Mouse (Mus musculus): ENCODE data around the gene Rtp1. TPM values are rescaled to one million over a fixed set of nuclear protein-coding genes. Genes with fewer than 3 reads are reported as not detected.

The Rtp1 gene
- total RNA-seq, 2 experiments from 2014 or later: 0.23 to 0.25 TPM

DNA sequence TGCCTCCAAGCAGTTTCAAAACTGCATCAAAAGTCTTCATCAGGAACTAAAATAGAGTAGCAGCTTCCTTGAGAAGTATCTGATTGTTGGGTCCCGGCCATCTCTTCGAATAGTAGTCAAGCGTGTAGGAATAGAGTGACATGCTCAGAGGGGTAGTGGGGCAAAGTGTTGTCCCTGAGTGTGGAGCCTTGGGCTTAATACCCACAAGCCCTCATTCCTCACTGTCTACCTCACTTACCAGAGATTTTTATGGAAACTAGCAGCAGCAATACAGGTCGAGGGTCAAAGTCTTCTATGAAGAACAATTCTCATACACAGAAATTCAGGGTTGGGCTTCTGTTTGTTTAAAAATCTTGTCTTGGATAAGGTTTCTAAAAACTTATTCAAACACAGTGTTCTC is 21.9 kb downstream of the Rtp1 start:
- intact Hi-C loops (cut with DNase I): no loop called here
- DNase-seq (ENCODE audit: low spot score in 2 of 2): no peak

DNA sequence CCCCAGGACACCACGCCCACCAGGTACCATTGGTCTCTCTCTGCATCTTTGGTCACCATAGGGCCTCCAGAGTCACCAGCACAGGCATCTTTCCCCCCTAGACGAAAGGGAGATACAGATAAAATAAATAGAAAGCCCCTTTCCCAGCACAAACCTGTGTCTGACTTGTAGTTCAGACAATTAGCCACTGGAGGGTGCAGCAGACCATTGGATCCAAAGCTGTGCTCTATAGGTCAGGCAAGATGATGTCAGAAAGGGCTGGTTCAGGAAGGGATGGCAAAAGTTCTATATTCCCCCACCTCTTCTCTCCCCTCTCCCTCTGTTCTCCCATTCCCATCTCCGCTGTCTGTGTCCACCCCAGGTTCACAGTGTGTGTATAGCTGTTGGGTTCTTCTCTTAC is 23.5 kb downstream of the Rtp1 start:
- peak; percentile 51 to 65 for DNase-seq (ENCODE audit: low spot score in 2 of 2)
- intact Hi-C loops (cut with DNase I): loop anchor here (2.0 kb wide), 2 partner anchors 96 to 446 kb away; no protein-coding TSS in a partner anchor

DNA sequence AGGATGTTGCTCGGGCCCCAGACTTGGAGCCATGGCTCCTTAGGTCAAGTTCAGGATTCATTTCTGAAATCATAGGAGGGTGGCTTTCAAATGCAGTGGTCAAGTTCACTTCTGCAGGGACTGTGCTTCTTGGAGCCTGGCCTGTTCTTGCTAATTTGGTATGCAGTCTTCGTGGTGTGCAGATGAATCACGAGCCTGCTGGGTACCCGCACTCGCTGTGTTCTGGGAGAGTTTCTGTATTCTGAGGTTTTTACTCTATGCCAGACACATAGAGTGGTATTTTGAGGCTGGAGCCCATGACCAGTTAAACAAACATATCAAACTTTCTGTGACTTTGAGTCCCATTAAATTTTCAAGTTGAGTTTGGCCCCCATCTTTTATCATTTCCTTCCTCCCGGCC is 25.4 kb downstream of the Rtp1 start:
- intact Hi-C loops (cut with DNase I): no loop called here
- DNase-seq (ENCODE audit: low spot score in 2 of 2): peak in 1 of 2 experiments; percentile 50

DNA sequence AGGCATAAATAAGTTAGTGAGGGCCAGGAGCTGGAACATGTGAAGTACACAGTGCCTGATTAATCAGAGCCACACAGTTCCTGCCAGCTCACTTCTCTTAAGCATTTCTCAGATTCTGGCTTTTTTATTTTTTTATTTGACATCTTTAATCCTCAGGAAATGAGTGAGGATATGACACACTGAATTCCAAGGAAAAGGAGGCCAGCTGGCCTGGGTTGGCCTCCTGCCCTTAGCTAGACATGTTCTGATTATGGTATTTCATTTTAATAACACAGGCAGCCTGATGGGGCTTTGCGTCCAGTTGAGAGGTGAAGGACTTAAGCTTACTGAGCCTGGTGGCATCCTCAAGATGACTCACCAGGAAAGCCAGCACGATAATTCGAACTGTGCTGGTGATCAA is 27.6 kb downstream of the Rtp1 start:
- DNase-seq (ENCODE audit: low spot score in 2 of 2): no peak
- intact Hi-C loops (cut with DNase I): no loop called here

DNA sequence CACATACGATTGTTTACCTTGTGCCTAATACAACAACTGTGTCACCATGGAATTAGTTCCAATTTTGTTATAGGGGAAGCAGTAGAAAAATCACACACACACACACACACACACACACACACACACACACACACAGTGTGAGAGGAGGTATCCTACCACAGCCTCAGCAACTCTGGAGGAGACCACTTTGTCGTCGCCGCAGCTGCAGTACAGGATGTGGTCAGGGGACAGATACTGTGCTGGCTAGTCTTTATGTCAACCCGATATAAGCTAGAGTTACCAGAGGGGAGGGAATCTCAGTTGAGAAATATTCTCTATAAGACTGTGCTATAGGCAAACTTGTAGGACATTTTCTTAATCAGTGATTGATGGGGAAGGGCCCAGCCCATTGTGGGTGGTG is 28.4 kb downstream of the Rtp1 start:
- intact Hi-C loops (cut with DNase I): no loop called here
- DNase-seq (ENCODE audit: low spot score in 2 of 2): no peak

DNA sequence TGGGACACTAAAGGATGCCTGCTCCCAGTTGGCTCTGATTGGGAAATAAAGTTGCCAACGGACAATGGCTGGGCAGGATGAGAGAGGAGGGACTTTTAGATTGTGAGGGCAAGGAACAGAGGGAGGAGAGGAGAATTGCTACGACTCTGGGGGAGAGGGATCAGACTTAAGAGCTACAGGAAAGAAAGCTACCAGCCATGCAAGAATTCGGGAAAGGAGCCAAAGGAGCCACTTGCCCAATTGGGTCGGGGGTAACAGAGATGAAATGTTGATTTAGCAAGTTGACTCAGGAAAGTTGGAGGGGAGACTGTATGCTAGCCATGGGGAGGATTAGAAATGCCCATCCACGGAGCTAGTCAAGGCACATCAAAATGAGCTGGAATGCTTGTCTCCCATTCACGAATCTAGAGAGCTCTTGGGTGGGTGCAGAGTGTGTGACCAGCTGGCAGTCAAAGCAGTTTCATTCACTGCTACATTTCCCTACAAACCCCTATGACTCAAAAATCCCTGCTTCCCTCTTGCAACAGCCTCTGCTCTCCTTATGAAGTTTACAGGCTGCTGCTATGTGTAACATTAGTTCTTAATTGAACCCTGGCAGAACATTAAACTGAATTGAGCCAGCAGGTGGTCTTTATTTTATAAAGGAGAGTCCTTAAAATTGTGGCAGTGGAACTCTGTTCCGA is 30.1 kb downstream of the Rtp1 start:
- no peak for DNase-seq (ENCODE audit: low spot score in 2 of 2)
- intact Hi-C loops (cut with DNase I): no loop called here

DNA sequence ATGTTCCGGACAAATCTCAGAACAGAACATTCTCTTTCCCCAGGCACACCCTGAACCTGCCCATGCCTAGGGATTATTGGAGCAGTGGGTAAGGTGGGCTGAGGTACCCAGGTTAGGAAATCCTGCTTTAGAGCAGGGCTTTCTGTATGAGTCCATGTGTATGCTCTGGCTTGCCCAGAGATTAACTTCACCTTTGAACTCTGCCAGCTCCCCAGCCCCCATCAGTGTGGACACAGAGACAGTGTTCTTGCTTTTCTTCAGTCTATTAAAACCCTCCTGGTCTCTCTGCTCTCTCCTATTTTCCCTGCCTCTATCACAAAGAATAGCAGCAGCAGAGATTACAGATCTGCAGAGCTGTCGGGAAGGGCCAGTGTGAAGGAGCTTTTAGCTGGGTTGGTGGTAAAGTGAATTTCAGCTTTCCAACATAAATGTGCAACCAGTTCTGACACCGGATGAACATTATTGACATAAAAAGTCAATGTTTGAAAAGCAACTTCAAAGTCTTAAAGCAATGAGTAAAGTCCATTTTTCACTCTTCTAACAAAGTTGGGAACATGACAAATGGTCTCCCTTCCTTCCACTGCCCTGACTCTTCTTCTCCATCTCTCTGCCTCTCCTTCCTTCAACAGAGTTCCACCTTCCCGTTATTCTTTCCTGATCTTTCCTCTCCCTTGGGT is 34.9 kb downstream of the Rtp1 start:
- intact Hi-C loops (cut with DNase I): no loop called here

DNA sequence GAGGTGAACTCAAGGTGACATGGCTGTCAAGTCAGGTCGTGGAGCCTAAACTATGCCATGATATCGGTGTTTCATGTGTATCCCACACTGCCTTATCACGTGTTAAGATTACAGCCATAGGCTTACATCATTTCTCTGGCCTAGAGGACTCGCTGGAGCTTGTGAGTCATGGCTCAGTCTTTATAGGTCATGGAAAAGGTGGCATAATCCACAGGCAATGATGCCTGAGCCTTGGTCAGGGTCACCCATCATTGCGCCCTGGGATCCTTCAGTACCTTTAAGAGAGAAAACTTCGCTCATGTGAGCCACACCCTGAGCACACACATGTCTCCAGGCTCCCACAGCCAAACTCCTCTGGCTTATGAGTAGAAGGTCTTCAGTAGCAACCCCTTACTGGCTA is 42.6 kb downstream of the Rtp1 start:
- intact Hi-C loops (cut with DNase I): no loop called here

More for the DNA sequence above, 34.9 kb downstream of the Rtp1 start:
- DNase-seq (ENCODE audit: low spot score in 2 of 2): no peak

DNA sequence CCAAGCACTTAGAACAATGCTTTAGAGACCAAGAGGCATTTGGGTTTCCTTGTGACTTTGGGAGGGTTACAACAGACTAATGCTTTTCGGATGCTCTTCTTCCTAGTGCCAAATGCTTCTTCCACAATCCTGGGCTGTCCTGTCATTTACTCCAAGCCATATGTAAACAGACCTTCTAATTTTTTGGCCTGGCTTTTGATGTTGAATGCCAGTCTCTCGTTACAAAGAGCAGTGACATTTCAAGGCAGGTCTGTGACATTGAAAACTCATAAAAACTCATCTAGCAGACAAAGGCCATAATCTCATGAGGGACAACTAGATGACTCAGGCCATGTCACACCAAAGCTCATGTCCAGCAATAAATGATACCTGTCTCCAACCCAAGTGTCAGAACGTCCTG is 43.1 kb downstream of the Rtp1 start:
- intact Hi-C loops (cut with DNase I): no loop called here
- no peak for DNase-seq (ENCODE audit: low spot score in 2 of 2)

More for the DNA sequence above, 42.6 kb downstream of the Rtp1 start:
- no peak for DNase-seq (ENCODE audit: low spot score in 2 of 2)

DNA sequence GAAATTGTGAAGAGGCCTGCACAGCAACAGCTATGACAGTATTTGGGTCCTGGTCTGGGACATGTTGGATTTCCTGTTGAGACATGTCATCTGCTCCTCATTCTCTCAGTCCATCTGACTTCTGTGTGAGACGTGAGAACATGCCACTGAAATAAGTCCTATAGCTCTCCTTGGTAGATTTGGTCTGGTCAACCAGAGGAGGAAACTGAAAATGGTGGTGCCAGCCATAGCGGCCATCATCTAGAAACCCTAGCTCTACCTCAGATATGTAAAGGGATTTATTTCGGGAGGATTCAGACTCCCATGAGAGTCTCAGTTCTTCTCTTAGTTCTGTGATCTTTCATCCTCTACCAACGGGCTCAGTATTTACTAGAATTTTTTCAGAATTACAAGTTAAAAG is 46.7 kb downstream of the Rtp1 start:
- intact Hi-C loops (cut with DNase I): no loop called here
- no peak for DNase-seq (ENCODE audit: low spot score in 2 of 2)

DNA sequence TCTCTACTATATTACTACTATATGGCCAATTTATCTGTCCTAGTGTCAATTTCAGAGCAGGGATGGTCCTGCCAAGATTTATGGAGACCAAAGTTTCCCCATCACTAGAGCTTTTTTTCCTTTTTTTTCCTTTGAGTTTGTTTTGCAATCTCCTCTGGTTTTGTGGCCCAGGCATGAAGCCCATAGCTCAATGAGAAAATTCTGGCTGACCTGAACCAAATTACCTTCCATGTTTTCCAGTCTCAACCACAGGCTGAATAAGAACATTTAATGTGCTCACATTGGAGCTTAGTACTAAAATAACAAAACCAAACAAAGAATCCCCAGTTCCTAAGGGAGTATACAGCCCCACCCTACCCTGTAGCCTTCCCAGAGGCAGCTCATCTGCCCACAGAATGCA is 47.7 kb downstream of the Rtp1 start:
- intact Hi-C loops (cut with DNase I): no loop called here
- DNase-seq (ENCODE audit: low spot score in 2 of 2): no peak

DNA sequence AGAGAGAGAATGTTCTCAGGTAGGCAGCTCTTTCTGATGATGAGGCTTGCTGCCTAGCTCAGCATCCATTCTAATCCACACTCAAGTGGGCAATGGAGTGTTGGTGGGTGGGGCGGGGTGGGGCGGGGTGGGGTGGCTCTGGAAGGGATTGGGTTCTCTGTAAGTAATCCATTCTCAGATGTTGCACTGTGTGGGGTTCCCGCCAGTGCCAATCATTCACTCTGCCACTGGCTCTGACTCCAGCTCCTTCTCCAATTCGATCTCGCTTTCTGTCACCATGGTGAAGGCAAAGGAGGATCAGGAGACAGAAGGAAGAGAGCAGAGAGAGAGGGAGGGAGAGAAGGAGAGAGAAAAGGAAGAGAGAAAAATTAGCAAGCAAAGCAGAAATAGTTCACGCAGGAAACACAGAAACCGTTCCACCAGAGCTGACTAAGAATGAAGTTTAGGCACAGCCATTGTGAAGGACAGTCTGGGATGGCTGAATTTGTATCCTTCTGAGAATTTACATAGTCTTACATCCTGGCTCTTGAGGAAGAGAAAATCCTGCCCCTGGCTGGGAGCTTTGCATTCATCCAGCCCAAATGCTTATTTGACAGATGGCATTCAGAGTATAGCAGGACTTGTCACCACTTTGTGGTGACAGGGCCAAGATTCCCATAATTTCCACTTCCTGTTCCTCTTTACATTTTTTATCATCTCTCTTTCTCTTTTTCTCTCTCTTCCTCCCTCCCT is 51.1 kb downstream of the Rtp1 start:
- intact Hi-C loops (cut with DNase I): no loop called here
- no peak for DNase-seq (ENCODE audit: low spot score in 2 of 2)

DNA sequence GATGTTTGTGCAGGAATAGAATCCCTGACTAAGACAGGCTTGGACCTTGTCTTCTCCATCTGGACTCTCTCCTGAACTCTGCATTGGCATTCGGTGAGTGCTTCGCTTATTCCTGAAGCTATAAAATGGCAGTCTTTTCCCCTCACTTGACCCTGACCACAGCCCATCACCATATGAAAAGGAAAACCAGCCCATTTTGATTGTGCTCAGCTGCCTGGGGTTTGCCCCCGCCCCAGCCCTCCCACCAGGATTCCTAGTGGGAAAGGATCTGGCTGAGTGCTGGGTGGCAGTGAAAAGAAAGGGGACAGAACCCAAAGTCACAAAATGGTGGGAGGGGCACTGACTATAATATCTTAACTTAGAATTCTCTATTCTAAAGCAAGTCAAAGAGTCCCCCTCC is 53.3 kb downstream of the Rtp1 start:
- intact Hi-C loops (cut with DNase I): no loop called here
- no peak for DNase-seq (ENCODE audit: low spot score in 2 of 2)

DNA sequence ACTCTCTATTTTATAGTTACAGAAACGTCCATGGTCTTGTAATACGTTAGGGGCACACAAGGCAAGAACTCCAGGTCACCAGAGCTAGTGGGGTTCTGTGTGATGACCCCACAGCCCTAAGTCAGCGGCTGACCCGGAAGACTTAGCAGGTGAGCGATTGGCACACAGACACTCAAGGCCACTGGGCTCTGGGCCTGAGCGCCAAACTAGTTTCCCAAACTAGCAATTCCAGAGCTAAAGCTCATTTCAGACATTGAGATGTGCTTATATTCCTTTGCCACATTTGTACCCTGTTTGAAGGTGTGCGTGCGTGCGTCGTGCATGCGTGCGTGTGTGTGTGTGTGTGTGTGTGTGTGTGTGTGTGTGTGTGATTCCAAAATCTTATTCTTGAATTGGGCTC is 53.9 kb downstream of the Rtp1 start:
- no peak for DNase-seq (ENCODE audit: low spot score in 2 of 2)
- intact Hi-C loops (cut with DNase I): no loop called here

DNA sequence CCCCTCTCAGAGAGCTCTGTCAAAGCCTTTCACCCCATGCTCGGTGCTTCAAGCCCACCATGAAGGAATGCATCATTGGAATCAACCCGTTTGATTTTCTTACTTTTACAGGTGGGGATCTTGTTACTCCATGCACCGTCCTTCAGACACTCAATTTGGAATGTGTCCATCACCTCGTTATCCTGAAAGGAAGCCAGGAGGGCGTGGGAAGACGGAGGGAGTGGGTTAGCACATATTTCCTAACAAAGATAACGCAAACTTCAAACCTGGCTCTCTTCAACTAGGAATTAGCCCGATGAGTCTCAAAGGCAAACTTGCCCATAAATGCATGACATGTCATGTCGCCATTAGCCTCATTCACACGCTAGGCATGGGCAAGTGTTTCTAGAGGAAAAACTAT is 54.4 kb downstream of the Rtp1 start:
- intact Hi-C loops (cut with DNase I): no loop called here
- DNase-seq (ENCODE audit: low spot score in 2 of 2): no peak

Other genes starting within 250 kb of the Rtp1 start
- gene St6gal1, start 204.4 kb upstream of the Rtp1 start, total RNA-seq (2021): 10 to 100 TPM; 13.1 to 13.5 TPM
- gene Rtp4, start 91.2 kb downstream of the Rtp1 start, total RNA-seq (2021): 1 to 10 TPM; 1.5 TPM
- gene Masp1, start 91.7 kb downstream of the Rtp1 start, total RNA-seq (2021): 10 to 100 TPM; 13.8 to 14.5 TPM

Data from left cerebral cortex, postnatal 25 days (tissue).